Mouse (Mus musculus): ENCODE results near the gene Parva.

Gene Parva

DNA sequence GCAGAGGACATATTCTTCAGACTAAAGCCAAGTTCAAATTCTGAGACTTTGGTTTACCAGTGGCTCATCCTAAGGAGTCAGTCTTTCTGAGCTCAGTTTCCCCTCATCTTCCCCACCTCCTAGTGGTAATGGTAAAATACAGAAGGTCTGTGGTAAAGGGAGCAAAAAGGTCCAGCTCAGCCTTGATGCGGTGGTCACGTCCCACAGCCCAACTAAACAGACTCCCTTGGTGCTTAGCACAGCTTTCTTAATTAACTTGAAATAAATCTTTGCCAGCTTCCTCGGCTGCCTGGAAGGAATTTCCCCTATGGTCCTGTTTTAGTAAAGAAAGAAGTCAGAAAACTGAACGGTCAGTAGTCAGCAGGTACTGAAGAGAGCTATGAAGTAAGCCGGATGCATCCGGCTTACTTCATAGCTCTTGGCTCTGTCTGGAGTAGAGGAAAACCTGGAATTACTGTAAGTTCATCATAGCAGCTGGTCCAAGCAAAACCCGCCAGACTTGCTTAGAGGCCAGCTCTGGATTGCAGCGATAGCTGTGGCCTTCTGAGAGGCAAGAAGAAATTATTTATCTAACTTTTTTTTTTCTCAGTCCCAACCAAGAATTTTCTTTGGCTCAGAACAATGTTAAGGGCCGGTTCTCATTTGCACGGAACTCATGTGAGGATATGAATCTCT lies 176.3 kb downstream of the Parva start:
- no peak for DNase-seq (ENCODE audit: low spot score)

DNA sequence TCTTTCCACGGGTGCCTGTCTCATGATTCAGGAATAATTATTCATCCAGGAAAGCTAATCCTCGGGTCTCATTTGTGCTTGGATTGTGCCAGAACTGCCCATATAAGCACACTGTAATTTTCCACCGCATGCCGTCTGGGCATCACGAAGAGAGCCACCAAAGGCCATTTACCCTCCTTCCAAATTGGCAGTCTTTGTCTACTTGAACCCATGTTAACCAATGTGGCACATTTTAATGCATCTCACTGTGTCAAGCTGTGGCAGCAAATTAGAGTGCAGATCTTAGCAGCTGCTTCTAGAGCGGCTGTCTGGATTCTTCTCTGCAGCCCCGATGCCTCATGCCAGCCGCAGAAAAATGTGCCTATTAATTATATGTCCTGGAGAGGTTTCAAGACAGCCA lies 176.9 kb downstream of the Parva start:
- no peak for DNase-seq (ENCODE audit: low spot score)

DNA sequence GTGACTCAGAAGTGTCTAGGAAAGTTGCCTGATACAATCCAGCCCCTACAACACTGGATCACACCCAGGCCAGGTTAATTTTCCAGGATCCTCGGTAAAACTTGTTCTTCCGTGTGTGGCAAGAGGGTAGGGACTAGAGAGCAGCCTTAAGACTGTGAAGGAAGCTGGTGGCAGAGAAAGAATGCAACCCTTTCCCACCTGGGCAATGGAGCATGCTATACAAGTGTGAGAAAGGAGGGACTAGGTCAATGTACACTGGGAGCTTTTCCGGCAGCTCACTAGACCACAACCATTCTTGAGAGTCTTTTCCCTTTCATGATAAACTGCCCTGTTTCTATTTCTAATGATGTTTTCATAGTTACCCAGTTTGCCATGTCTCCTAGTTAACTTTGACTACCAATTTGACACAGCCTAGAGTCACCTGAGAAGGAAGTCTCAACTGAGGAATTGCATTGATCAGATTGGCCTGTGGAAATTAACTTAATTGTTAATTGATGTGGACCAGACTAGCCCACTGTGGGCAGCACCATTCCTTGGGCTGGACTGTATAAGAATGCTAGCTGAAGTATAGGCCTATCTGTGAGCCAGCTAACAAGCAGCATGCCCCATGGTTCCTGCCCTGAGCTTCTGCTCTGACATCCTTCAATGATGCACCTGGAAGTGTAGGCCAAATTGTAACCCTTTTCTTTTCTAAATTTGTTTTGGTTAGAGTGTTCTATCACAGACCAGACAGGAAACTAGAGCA lies 186.9 kb downstream of the Parva start:
- no peak for DNase-seq (ENCODE audit: low spot score)

DNA sequence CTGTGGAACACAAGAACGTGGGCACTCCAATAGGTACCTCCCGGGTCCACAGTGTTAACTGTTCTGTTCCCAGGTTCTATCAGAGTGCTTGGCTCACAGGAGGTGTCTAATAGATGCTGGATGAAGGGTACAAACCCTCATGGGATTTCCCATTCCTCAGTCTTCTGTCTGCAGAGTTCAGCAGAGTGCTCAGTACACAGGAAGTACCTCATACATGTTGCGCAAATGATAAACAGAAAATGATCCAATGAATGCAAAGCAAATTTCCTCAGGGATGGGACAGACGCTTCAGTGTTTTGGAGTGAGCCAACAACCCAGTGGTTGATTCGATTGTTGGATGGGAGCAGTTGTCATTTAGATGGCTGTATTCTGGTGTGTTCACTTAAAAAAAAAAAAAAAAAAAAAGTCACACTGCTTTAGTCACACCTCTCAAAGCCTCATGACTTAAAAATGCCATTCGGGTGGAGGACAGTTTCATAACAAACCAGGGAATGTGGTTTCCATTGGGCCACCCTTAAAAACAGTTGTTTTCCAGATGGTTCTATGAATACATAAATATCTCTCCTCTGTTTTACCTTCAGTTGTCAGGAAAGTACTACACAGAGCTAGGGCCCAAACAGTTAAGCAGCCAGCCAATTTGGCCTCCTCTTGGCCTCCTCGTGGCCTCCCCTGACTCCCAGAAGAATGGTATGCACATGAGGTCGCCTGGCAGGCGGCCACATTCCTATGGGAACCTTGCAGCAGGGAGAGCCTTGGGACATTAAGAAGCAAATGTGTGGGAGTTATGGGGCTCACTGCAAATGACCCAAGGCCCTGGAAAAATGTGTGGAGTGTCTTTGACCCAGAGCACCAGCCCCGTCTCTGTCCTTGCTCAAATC lies 187.7 kb downstream of the Parva start:
- DNase-seq (ENCODE audit: low spot score) = peak; percentile 19

DNA sequence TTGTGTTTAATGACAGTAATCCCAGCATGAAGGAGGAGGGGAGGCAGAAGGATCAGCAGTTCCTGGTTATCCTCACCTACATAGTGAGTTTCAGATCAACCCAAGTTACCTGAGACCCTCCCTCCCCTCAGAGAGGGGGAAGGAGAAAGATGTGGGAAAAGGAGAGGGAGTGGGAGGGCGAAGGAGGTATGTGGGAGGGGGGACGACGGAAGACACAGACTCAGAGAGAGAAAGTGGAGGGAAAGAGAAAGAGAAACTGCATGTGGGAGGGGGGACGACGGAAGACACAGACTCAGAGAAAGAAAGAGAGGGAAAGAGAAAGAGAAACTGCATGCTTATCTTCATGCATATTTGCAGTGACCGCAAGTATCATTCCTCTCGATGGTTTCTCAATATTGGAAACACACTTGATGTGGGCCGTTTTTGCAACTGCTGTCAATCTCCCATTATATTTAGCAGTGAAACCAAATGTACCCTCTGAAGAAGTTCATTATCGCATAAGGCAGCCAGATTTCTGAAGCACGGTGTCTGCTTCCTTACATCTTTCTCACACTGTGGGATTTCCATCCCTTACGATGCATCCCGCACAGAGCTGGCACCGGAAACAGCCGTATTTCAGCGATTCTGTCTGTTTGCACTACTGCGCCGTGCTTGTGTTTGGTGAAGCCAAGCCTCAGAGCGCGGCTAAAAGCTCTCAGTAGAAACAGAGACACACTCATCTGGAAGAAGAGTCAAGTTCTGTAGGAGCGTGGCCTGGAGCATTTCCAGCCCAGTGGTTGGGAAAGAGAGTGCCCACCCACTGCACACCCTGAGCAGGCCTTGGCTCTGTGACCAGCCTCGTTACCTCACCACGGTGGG lies 193.2 kb downstream of the Parva start:
- no peak for DNase-seq (ENCODE audit: low spot score)

DNA sequence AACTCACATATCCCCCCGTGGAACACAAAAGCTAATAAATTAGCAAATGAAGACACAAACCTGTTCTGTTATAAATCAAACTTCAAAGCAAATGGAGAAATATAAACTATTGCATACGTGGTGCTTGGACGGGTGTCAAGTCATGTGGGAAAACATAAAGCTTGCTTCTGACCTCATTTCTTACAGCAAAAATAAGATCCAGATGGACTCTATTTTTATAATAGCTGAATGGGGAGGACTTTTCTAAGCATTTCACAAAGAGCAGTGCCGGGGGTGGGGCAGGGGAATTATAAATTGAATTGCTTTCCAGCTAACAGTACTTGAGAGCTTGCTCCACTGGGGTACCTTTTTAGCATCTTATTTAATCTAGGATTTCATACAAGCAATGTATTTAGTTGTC lies 200.2 kb downstream of the Parva start:
- DNase-seq (ENCODE audit: low spot score) = no peak

DNA sequence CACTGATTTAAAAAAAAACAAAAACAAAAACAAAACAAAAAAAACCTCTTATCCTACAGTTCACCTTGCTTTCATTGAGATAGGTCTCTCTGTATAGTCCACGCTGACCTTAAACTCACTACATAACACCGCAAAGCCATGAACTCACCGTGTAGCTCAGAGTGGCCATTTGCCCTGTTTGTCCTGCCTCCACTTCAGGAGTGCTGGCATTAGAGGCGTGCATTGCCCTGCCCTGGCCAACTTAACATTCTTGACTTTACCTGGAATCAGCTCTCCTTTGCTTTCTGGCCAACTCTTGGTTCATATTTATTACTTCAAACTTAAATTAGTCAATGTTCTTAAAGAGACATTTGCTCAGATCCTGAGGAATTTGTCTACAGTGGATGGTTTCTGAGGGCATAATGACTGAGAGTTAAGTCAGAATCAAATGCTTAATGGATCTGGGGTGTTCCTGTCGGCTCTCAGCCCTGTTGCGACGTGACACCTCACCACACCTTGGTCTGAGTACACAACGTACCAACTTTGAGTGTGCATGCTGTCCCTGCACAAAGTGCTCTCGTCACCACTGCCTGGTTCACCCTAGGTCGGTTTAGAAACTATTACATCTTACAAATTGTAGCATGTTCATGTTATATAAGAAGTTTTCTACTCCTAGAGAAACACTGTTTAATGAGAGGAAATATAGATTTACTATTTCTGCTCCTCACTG lies 207.4 kb downstream of the Parva start:
- no peak for DNase-seq (ENCODE audit: low spot score)

DNA sequence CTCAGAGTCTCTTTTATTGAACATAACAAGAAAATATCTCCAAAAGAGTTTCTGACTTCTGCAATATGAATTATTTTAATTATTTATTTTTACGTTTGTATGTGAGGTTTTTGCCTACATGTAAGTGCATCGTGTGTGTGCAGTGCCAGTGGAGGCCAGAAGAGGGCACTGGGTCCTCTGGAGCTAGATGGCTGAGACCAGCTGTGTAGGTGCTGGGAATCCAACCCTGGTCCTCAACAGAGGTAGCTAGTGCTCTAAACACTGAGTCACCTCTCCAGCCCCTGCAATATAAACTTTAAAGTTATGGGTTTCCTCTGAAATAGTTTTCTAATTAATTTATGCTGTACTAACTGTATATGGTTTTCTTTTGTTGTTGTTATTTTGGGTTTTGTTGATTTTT lies 208.6 kb downstream of the Parva start:
- DNase-seq (ENCODE audit: low spot score) = no peak

All from embryo, embryonic 10.5 days (tissue).